Mouse (Mus musculus): ENCODE measurements around the gene Caap1.

DNA sequence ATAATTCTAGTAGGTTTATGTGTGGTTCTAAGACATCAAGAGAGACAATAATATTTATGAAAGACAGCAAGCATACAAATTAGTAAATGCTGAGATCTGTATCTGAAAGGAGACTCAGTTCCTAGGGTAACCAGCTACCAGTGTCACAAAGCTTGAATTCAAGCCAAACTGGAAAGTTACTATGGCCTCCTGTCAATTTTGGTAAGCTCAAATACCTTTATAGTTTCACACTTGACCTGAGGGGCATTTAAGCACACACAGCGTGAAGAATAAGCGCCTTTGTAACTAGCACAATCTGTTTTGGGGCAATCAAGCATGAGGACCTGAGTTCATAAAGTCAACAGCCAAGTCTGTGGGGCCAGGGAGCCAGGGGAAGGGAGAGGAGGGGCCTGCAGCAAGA, 2.7 kb upstream of the Caap1 start:
- TF ChIP-seq CTCF (IDR thresholded peaks at IDR 0.05; ENCODE audit: control insufficient read depth, insufficient read depth, insufficient read length) (no peak), MYOD1 (IDR thresholded peaks at IDR 0.05; ENCODE audit: control insufficient read depth, insufficient read length, low read depth) (no peak), MAX (IDR thresholded peaks at IDR 0.05) (no peak), CEBPB (IDR thresholded peaks at IDR 0.05; ENCODE audit: low read depth) (no peak), FOSL1 (IDR thresholded peaks at IDR 0.05; ENCODE audit: insufficient read depth, low read length, poor library complexity, severe bottlenecking) (no peak), USF1 (IDR thresholded peaks at IDR 0.05; ENCODE audit: low read depth) (no peak), MYOG (IDR thresholded peaks at IDR 0.05; ENCODE audit: control insufficient read depth, extremely low read depth, insufficient read length) (no peak)
